Mouse (Mus musculus) embryonic facial prominence, embryonic 14.5 days (tissue): ENCODE data around the gene Cluh. TPM values are rescaled to one million over a fixed set of nuclear protein-coding genes. Genes with fewer than 3 reads are reported as not detected.

Experiments
- ATAC-seq: fragments of 200-750 bp; cut with Nextera tagmentation; 2 replicates; pipeline ENCODE4 v1.8.0; 2017; ENCODE audit warnings: low read depth, moderate number of reproducible peaks, moderate TSS enrichment
- DNase-seq: peaks from one replicate; pipeline ENCODE4 v3.0.0-alpha.2; 2015; ENCODE audit warnings: low spot score
- H3K27ac ChIP-seq: fragments of 300-500 bp; sonication (generic); replicated peaks from 2 replicates; pipeline ENCODE4 v1.5.1; 2014; ENCODE audit warnings: low read depth, mild to moderate bottlenecking, low read length, moderate library complexity
- H3K27me3 ChIP-seq: fragments of 300-500 bp; sonication (generic); replicated peaks from 2 replicates; pipeline ENCODE4 v1.6.1; 2014; ENCODE audit warnings: low read length; ENCODE audit not compliant: control insufficient read depth, insufficient read depth
- H3K36me3 ChIP-seq: fragments of 300-500 bp; sonication (generic); 2 replicates; pipeline ENCODE4 v1.6.1; 2014; ENCODE audit warnings: low read length, mixed read lengths; ENCODE audit not compliant: control insufficient read depth, insufficient read depth
- H3K4me1 ChIP-seq: fragments of 300-500 bp; sonication (generic); 2 replicates; pipeline ENCODE4 v1.6.1; 2014; ENCODE audit warnings: antibody characterized with exemption, low read length; ENCODE audit not compliant: control insufficient read depth, insufficient read depth
- H3K4me2 ChIP-seq: fragments of 300-500 bp; sonication (generic); 2 replicates; pipeline ENCODE4 v1.6.1; 2014; ENCODE audit warnings: low read depth, mild to moderate bottlenecking, low read length, moderate library complexity, mixed read lengths
- H3K4me3 ChIP-seq: fragments of 300-500 bp; sonication (generic); 2 replicates; pipeline ENCODE4 v1.5.1; 2014; ENCODE audit warnings: low read depth, mild to moderate bottlenecking, low read length
- H3K9ac ChIP-seq: fragments of 300-500 bp; sonication (generic); 2 replicates; pipeline ENCODE4 v1.6.1; 2014; ENCODE audit warnings: low read depth, mild to moderate bottlenecking, low read length, moderate library complexity, mixed read lengths
- H3K9me3 ChIP-seq: fragments of 300-500 bp; sonication (generic); 2 replicates; pipeline ENCODE4 v1.6.1; 2016; ENCODE audit warnings: low read length; ENCODE audit not compliant: control insufficient read depth
- WGBS: fragments of 180-500 bp; shearing (Covaris S2); extraction: QIAGEN DNeasy Blood & Tissue Kit; methylation state at CpG from one replicate; pipeline ENCODE4 v1.1.7; 2014; 5-methylcytosine and 5-hydroxymethylcytosine counted together
- polyA plus RNA-seq: library from polyadenylated mRNA; unstranded; fragments of >200 nt; fragmentation: Nextera tagmentation; extraction: Ambion mirVana; gene quantifications from 2 replicates; pipeline ENCODE4 v1.2.1, GENCODE M21; 2014

The Cluh gene
- polyA plus RNA-seq, 1 experiment from 2014 or later: 24.4 TPM

- Histone ChIP-seq H3K4me1 (peaks cover 10% of the 10 kb centered on the region), H3K9ac (peak overlapping the region; percentile 69), H3K9me3 (no peaks in the 10 kb centered on the region), H3K27me3 (no peaks in the 10 kb centered on the region), H3K4me2 (peak overlapping the region; percentile 62), H3K27ac (peak overlapping the region; percentile 84), H3K36me3 (no peaks in the 10 kb centered on the region), H3K4me3 (peak overlapping the region; percentile 57)
- ATAC-seq (peak; percentile 92), DNase-seq (peak; percentile 90)
- WGBS: under 1% methylated on average over 40 of the region's 86 CpGs
Observed at GRCm38 (mm10) chr11:74637971-74638790, 11.1 kb upstream of the Cluh start.

- ATAC-seq (peak; percentile 30), DNase-seq (no peak)
- Histone ChIP-seq H3K9me3 (no peaks in the 10 kb centered on the region), H3K4me2 (peak overlapping the region; percentile 62), H3K27ac (peak overlapping the region; percentile 84), H3K4me3 (peak overlapping the region; percentile 57), H3K36me3 (no peaks in the 10 kb centered on the region), H3K27me3 (no peaks in the 10 kb centered on the region), H3K9ac (peak overlapping the region; percentile 69), H3K4me1 (peaks cover 10% of the 10 kb centered on the region)
- whole genome bisulfite sequencing: 7% methylated on average over 9 of the region's 9 CpGs
Observed at GRCm38 (mm10) chr11:74638791-74639411, 10.4 kb upstream of the Cluh start.

GRCm38 (mm10) chr11:74639628-74640027 lies 9.7 kb upstream of the Cluh start:
- Histone ChIP-seq H3K27ac (no peak overlapping the region), H3K27me3 (no peaks in the 10 kb centered on the region), H3K4me3 (no peak overlapping the region), H3K9me3 (no peaks in the 10 kb centered on the region), H3K36me3 (no peaks in the 10 kb centered on the region), H3K4me1 (peaks cover 10% of the 10 kb centered on the region), H3K9ac (no peak overlapping the region), H3K4me2 (0 out of 2 replicates have a peak overlapping the region, but pooled peaks have one; percentile 62)
- ATAC-seq: no peak
- 75% methylated on average over 1 of the region's 1 CpGs for WGBS
- DNase-seq: no peak

DNA sequence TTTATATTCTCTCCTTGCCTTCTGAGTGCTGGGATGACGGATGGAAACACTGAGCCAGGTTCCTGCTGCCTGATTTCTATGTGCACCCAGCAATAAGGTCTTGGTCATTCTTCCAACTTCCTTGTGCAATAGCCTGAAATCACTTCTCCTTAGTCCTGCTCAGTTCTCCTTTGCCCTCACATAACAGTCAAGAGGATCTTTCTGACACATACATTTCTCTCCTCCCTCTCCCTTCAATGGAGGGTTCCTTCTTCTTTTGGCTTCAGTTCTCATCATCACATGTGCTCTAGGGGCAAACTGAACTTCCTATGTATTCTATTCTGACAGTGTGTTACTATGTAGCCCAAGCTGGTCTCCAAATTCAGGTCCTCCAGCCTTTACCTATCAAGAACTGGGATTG lies 1.3 kb upstream of the Cluh start:
- H3K36me3 ChIP-seq: no peaks in the 10 kb centered on the region
- H3K4me2 ChIP-seq: no peak overlapping the region
- H3K4me3 ChIP-seq: no peak overlapping the region
- H3K27me3 ChIP-seq: no peaks in the 10 kb centered on the region
- no peak overlapping the region for H3K9ac ChIP-seq
- no peaks in the 10 kb centered on the region for H3K9me3 ChIP-seq
- WGBS: 89% methylated on average over 1 of the region's 1 CpGs
- H3K4me1 ChIP-seq: peaks cover 17% of the 10 kb centered on the region
- ATAC-seq: no peak
- H3K27ac ChIP-seq: no peak overlapping the region
- DNase-seq: no peak

- peaks cover 20% of the 10 kb centered on the region for H3K4me1 ChIP-seq
- ATAC-seq: peak; percentile 16; the same call in 1 of the 2 replicates
- H3K9ac ChIP-seq: peak overlapping the region; percentile 89
- 3% methylated on average over 1 of the region's 1 CpGs for WGBS
- no peaks in the 10 kb centered on the region for H3K36me3 ChIP-seq
- no peaks in the 10 kb centered on the region for H3K27me3 ChIP-seq
- peak overlapping the region; percentile 63 for H3K27ac ChIP-seq
- H3K9me3 ChIP-seq: no peaks in the 10 kb centered on the region
- peak overlapping the region; percentile 98 for H3K4me3 ChIP-seq
- H3K4me2 ChIP-seq: peak overlapping the region; percentile 82
- no peak for DNase-seq
Observed at GRCm38 (mm10) chr11:74648676-74649075, 619 bp upstream of the Cluh start.

- ATAC-seq: peak; percentile 13
- H3K4me1 ChIP-seq: peaks cover 20% of the 10 kb centered on the region
- no peaks in the 10 kb centered on the region for H3K36me3 ChIP-seq
- peak overlapping the region; percentile 89 for H3K9ac ChIP-seq
- peak overlapping the region; percentile 63 for H3K27ac ChIP-seq
- H3K4me2 ChIP-seq: peak overlapping the region; percentile 82
- WGBS: under 1% methylated on average over 28 of the region's 53 CpGs
- no peaks in the 10 kb centered on the region for H3K27me3 ChIP-seq
- H3K9me3 ChIP-seq: no peaks in the 10 kb centered on the region
- DNase-seq: no peak
- H3K4me3 ChIP-seq: peak overlapping the region; percentile 98
Observed at GRCm38 (mm10) chr11:74649647-74650551, 604 bp downstream of the Cluh start.

DNA sequence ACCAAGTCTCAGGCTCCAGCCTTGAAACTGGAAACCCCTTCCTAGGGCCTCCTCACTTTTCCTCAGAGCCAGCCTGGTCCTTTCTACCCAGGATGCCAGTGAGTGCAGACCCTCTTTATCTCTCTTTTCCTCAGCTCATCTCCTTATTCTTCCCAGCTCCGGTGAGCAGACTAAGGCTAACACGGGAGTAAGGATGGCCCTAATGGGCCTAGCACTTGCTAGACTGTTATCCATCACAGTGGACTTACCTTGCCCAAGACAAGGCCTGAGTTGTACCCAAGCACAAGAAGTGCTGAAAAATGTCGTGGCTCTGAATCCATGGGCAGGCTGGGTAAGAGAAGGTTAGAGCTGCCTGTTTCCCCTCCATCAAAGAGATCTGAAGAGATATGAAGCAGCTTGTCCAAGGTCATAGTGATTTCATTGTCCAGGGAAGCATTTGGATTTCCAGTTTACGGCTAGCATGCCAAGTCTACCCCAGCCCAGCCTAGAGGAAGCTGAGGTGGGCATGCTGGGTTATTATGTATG lies 1.3 kb downstream of the Cluh start:
- Histone ChIP-seq H3K27me3 (no peaks in the 10 kb centered on the region), H3K36me3 (no peaks in the 10 kb centered on the region), H3K27ac (no peak overlapping the region), H3K9me3 (no peaks in the 10 kb centered on the region), H3K4me2 (peak overlapping the region; percentile 82), H3K4me1 (peaks cover 20% of the 10 kb centered on the region), H3K4me3 (peak overlapping the region; percentile 98), H3K9ac (peak overlapping the region; percentile 89)
- DNase-seq (no peak), ATAC-seq (no peak)
- 61% methylated on average over 4 of the region's 4 CpGs for WGBS

- ATAC-seq: no peak
- no peak overlapping the region for H3K4me2 ChIP-seq
- WGBS: 81% methylated on average over 4 of the region's 4 CpGs
Observed at GRCm38 (mm10) chr11:74652791-74653191, 3.5 kb downstream of the Cluh start.

More at GRCm38 (mm10) chr11:74652791-74653191, 3.5 kb downstream of the Cluh start:
- H3K9me3 ChIP-seq: 0 out of 2 replicates have a peak, but pooled peaks cover 3% of the 10 kb centered on the region
- DNase-seq: no peak
- H3K4me1 ChIP-seq: peaks cover 20% of the 10 kb centered on the region
- no peak overlapping the region for H3K9ac ChIP-seq
- H3K4me3 ChIP-seq: no peak overlapping the region
- H3K27me3 ChIP-seq: no peaks in the 10 kb centered on the region
- H3K36me3 ChIP-seq: peaks cover 15% of the 10 kb centered on the region
- H3K27ac ChIP-seq: no peak overlapping the region
